Mouse (Mus musculus): Measurements from ENCODE around the gene Cutc.

Cutc gene

GRCm38 (mm10) chr19:43752489-43753225, at the start of gene Cutc, which contains the start of gene Cox15:
Gene Cutc (plus strand): TSS chr19:43752996.
Gene Cox15 (minus strand): TSS chr19:43753000.
- Histone ChIP-seq H3K27me3 (ENCODE audit: control insufficient read depth, insufficient read depth, low read length, poor library complexity, severe bottlenecking) (no peaks in the 10 kb centered on the region), H3K36me3 (ENCODE audit: control insufficient read depth, insufficient read depth, low read length, poor library complexity, severe bottlenecking) (peaks cover 10% of the 10 kb centered on the region; the same call in 1 of the 2 replicates)
- peak; percentile 95 for DNase-seq (ENCODE audit: low read depth, low spot score)

- Histone ChIP-seq H3K36me3 (ENCODE audit: control insufficient read depth, insufficient read depth, low read length, poor library complexity, severe bottlenecking) (peaks cover 12% of the 10 kb centered on the region), H3K27me3 (ENCODE audit: control insufficient read depth, insufficient read depth, low read length, poor library complexity, severe bottlenecking) (no peaks in the 10 kb centered on the region)
- no peak for DNase-seq (ENCODE audit: low read depth, low spot score)
Observed at GRCm38 (mm10) chr19:43704211-43704610, 48.6 kb upstream of the Cutc start.

GRCm38 (mm10) chr19:43704787-43705497, 47.9 kb upstream of the Cutc start:
- Histone ChIP-seq H3K27me3 (ENCODE audit: control insufficient read depth, insufficient read depth, low read length, poor library complexity, severe bottlenecking) (no peaks in the 10 kb centered on the region), H3K36me3 (ENCODE audit: control insufficient read depth, insufficient read depth, low read length, poor library complexity, severe bottlenecking) (peaks cover 9% of the 10 kb centered on the region)
- no peak for DNase-seq (ENCODE audit: low read depth, low spot score)

GRCm38 (mm10) chr19:43708206-43708605, 44.6 kb upstream of the Cutc start:
- Histone ChIP-seq H3K36me3 (ENCODE audit: control insufficient read depth, insufficient read depth, low read length, poor library complexity, severe bottlenecking) (peaks cover 9% of the 10 kb centered on the region; the same call in 1 of the 2 replicates), H3K27me3 (ENCODE audit: control insufficient read depth, insufficient read depth, low read length, poor library complexity, severe bottlenecking) (no peaks in the 10 kb centered on the region)
- no peak for DNase-seq (ENCODE audit: low read depth, low spot score)

GRCm38 (mm10) chr19:43709317-43709716, 43.5 kb upstream of the Cutc start:
- no peak for DNase-seq (ENCODE audit: low read depth, low spot score)
- H3K27me3 ChIP-seq (ENCODE audit: control insufficient read depth, insufficient read depth, low read length, poor library complexity, severe bottlenecking), result no peaks in the 10 kb centered on the region
- H3K36me3 ChIP-seq (ENCODE audit: control insufficient read depth, insufficient read depth, low read length, poor library complexity, severe bottlenecking), result peaks cover 9% of the 10 kb centered on the region; the same call in 1 of the 2 replicates

GRCm38 (mm10) chr19:43711159-43711916, 41.5 kb upstream of the Cutc start:
- peak; percentile 81 for DNase-seq (ENCODE audit: low read depth, low spot score)
- no peaks in the 10 kb centered on the region for H3K27me3 ChIP-seq (ENCODE audit: control insufficient read depth, insufficient read depth, low read length, poor library complexity, severe bottlenecking)
- H3K36me3 ChIP-seq (ENCODE audit: control insufficient read depth, insufficient read depth, low read length, poor library complexity, severe bottlenecking), result no peaks in the 10 kb centered on the region; the same call in 1 of the 2 replicates

- H3K27me3 ChIP-seq (ENCODE audit: control insufficient read depth, insufficient read depth, low read length, poor library complexity, severe bottlenecking), result no peaks in the 10 kb centered on the region
- DNase-seq (ENCODE audit: low read depth, low spot score), result no peak
- H3K36me3 ChIP-seq (ENCODE audit: control insufficient read depth, insufficient read depth, low read length, poor library complexity, severe bottlenecking), result no peaks in the 10 kb centered on the region; the same call in 1 of the 2 replicates
Observed at GRCm38 (mm10) chr19:43711971-43712370, 40.8 kb upstream of the Cutc start.

GRCm38 (mm10) chr19:43720061-43720460, 32.7 kb upstream of the Cutc start:
- DNase-seq (ENCODE audit: low read depth, low spot score), result no peak
- Histone ChIP-seq H3K27me3 (ENCODE audit: control insufficient read depth, insufficient read depth, low read length, poor library complexity, severe bottlenecking) (no peaks in the 10 kb centered on the region), H3K36me3 (ENCODE audit: control insufficient read depth, insufficient read depth, low read length, poor library complexity, severe bottlenecking) (peaks cover 5% of the 10 kb centered on the region)

- no peaks in the 10 kb centered on the region for H3K27me3 ChIP-seq (ENCODE audit: control insufficient read depth, insufficient read depth, low read length, poor library complexity, severe bottlenecking)
- no peak for DNase-seq (ENCODE audit: low read depth, low spot score)
- peaks cover 1% of the 10 kb centered on the region for H3K36me3 ChIP-seq (ENCODE audit: control insufficient read depth, insufficient read depth, low read length, poor library complexity, severe bottlenecking)
Observed at GRCm38 (mm10) chr19:43722891-43723290, 29.9 kb upstream of the Cutc start.

GRCm38 (mm10) chr19:43723501-43723900, 29.3 kb upstream of the Cutc start:
- H3K27me3 ChIP-seq (ENCODE audit: control insufficient read depth, insufficient read depth, low read length, poor library complexity, severe bottlenecking), result no peaks in the 10 kb centered on the region
- DNase-seq (ENCODE audit: low read depth, low spot score), result no peak
- H3K36me3 ChIP-seq (ENCODE audit: control insufficient read depth, insufficient read depth, low read length, poor library complexity, severe bottlenecking), result no peaks in the 10 kb centered on the region; the same call in none of the 2 replicates

- Histone ChIP-seq H3K36me3 (ENCODE audit: control insufficient read depth, insufficient read depth, low read length, poor library complexity, severe bottlenecking) (no peaks in the 10 kb centered on the region; the same call in 1 of the 2 replicates), H3K27me3 (ENCODE audit: control insufficient read depth, insufficient read depth, low read length, poor library complexity, severe bottlenecking) (no peaks in the 10 kb centered on the region)
- no peak for DNase-seq (ENCODE audit: low read depth, low spot score)
Observed at GRCm38 (mm10) chr19:43724194-43724593, 28.6 kb upstream of the Cutc start.

GRCm38 (mm10) chr19:43724821-43725220, 28.0 kb upstream of the Cutc start:
- Histone ChIP-seq H3K36me3 (ENCODE audit: control insufficient read depth, insufficient read depth, low read length, poor library complexity, severe bottlenecking) (peaks cover under 1% of the 10 kb centered on the region; the same call in 1 of the 2 replicates), H3K27me3 (ENCODE audit: control insufficient read depth, insufficient read depth, low read length, poor library complexity, severe bottlenecking) (no peaks in the 10 kb centered on the region)
- no peak for DNase-seq (ENCODE audit: low read depth, low spot score)

- peaks cover 4% of the 10 kb centered on the region; the same call in 1 of the 2 replicates for H3K36me3 ChIP-seq (ENCODE audit: control insufficient read depth, insufficient read depth, low read length, poor library complexity, severe bottlenecking)
- H3K27me3 ChIP-seq (ENCODE audit: control insufficient read depth, insufficient read depth, low read length, poor library complexity, severe bottlenecking), result no peaks in the 10 kb centered on the region
- peak; percentile 87 for DNase-seq (ENCODE audit: low read depth, low spot score)
Observed at GRCm38 (mm10) chr19:43726510-43727146, 26.2 kb upstream of the Cutc start.

- no peak for DNase-seq (ENCODE audit: low read depth, low spot score)
- Histone ChIP-seq H3K36me3 (ENCODE audit: control insufficient read depth, insufficient read depth, low read length, poor library complexity, severe bottlenecking) (0 out of 2 replicates have a peak, but pooled peaks cover 5% of the 10 kb centered on the region), H3K27me3 (ENCODE audit: control insufficient read depth, insufficient read depth, low read length, poor library complexity, severe bottlenecking) (no peaks in the 10 kb centered on the region)
Observed at GRCm38 (mm10) chr19:43729296-43730036, 23.3 kb upstream of the Cutc start.

All from splenic B cell, adult 2 months (primary cell).